Mouse (Mus musculus): Measurements from ENCODE around the gene Prrt1.
A peak's percentile ranks its signal among the peaks of the same experiment; 100 is the strongest.

Prrt1 gene

DNA sequence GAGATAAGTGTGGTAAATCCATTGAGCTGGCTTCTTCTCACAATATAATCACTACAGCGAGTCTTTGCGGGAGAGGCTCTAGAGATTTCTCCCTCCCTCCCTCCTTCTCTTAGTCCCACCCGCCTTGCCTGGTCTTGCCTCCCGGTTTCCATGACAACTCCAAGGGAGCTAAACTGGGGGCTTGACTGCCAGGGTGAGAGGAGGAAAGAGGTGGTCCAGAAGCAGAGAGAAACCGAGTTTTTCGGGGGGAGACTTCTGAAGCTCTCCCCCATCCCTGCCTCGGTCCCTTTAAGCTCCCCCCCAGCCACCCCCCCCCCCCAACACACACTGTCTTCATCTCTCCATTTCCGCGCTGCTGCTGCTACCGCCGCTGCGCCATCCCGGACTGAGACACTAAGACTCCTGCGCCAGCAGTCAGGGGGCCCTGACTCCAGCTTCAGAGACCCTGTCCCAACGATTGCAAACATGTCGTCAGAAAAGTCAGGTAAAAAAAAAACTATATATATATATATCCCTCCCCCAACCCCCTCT lies at the start of gene Prrt1:
Prrt1 (plus strand) TSS at position 313 of the 531 bp plus-strand sequence.
- DNase-seq (ENCODE audit: low read depth, low spot score), result no peak

- DNase-seq (ENCODE audit: low read depth, low spot score), result no peak
These were observed 46.8 kb upstream of the Prrt1 start for GRCm38 (mm10) chr17:34582528-34582927.

GRCm38 (mm10) chr17:34583397-34583796 lies 45.9 kb upstream of the Prrt1 start:
- no peak for DNase-seq (ENCODE audit: low read depth, low spot score)

DNA sequence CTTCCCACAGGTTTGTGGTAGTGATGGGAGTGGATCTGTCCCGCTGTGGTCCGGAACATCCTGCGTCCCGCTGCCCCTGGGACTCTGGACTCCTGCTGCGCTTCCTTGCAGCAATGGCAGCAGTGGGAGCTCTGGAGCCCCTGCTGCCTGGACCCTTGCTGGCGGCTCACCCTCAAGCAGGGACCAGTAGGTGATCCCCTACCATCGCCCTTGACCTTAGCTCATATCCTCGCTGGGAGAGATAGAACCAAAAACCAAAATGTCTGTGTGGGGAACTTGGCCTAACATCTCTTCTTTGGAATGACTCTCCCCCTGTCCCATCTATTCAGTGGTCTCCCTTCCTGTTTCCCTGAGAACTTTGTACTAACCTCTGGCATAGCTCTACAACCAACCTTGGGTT lies 45.5 kb upstream of the Prrt1 start:
- no peak for DNase-seq (ENCODE audit: low read depth, low spot score)

GRCm38 (mm10) chr17:34585121-34585520 lies 44.2 kb upstream of the Prrt1 start:
- no peak for DNase-seq (ENCODE audit: low read depth, low spot score)

- no peak for DNase-seq (ENCODE audit: low read depth, low spot score)
These were observed 43.2 kb upstream of the Prrt1 start for GRCm38 (mm10) chr17:34585877-34586771.

DNA sequence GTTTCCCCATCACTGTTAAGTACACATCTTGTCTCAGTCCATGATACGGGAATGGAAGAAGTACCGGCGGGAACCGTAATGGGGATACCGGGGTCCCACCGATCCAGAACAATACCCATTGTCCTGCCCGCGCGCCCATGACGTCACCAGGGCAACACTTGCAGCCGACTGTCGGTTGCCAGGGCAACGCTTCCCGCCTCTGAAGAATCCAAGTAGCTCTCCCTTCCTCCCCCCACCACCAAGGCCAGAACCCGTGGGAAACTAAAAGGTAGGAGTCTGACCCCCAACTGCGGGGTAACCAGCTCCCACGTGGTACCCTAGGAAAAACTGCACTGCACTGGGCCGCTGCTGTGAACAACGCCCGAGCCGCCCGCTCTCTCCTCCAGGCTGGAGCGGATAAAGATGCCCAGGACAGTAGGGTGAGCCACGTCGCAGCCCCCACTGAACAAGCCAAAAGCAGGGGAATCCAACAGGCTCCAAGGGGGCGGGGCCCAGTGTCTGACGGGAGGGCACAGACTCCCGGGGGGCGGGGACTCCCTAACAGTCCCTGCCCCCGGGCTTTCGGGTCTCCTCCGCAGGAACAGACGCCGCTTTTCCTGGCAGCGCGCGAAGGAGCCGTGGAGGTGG lies 42.4 kb upstream of the Prrt1 start:
- no peak for DNase-seq (ENCODE audit: low read depth, low spot score)

DNA sequence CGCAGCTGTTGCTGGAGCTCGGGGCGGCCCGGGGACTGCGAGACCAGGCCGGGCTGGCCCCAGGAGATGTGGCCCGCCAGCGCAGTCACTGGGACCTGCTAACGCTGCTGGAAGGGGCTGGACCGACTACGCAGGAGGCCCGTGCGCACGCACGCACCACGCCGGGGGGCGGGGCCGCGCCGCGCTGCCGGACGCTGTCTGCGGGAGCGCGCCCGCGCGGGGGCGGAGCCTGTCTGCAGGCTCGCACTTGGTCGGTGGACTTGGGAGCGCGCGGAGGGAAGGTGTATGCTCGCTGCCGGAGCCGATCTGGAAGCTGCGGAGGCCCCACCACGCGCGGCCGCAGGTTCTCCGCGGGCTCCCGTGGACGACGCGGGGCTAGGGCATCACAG lies 41.9 kb upstream of the Prrt1 start:
- peak; percentile 90 for DNase-seq (ENCODE audit: low read depth, low spot score)

DNA sequence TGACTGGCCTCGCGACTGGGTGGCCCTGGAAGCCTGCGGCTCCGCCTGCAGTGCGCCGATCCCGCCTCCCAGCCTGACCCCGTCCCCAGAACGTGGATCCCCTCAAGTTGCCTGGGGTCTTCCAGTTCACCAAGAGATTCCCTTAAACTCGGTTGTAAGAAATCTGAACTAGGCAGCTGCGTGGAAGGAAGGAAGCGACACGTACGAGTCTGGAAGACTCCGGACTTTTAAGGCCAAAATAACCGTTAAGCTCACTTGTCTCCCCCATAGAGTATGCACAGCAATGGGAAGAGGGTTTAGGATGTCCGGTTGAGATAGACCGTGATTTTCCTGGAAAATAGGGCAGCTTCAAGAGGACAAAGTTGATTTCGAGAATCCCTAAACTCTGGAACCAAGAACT lies 41.5 kb upstream of the Prrt1 start:
- DNase-seq (ENCODE audit: low read depth, low spot score), result no peak

DNA sequence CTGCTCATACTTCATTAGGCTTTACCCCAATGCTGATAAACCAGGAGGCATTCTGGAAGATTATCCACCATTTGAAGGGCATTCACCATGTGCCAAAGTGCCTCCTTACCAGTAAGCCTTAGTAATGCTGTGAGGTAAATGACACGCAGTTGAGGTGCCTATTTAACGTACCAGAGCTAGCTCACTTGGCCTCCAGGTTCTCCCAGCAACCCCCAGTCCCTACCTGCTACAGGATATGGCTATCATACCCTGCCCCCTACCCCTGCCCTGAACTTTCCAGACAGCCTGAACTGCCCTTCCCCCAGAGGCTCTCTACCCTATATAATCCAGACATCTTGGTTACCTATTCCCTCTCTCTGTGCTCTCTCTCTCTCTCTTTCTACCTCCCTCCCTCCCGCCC lies 40.6 kb upstream of the Prrt1 start:
- no peak for DNase-seq (ENCODE audit: low read depth, low spot score)

GRCm38 (mm10) chr17:34589206-34589605 lies 40.1 kb upstream of the Prrt1 start:
- no peak for DNase-seq (ENCODE audit: low read depth, low spot score)

GRCm38 (mm10) chr17:34589681-34590101 lies 39.6 kb upstream of the Prrt1 start, which contains the start of gene Gpsm3:
Gpsm3 (plus strand) TSS chr17:34589806.
- DNase-seq (ENCODE audit: low read depth, low spot score), result no peak

- DNase-seq (ENCODE audit: low read depth, low spot score), result no peak
These were observed 39.0 kb upstream of the Prrt1 start for GRCm38 (mm10) chr17:34590154-34590987.

- DNase-seq (ENCODE audit: low read depth, low spot score), result no peak
These were observed 38.0 kb upstream of the Prrt1 start, which contains the start of gene Pbx2 for GRCm38 (mm10) chr17:34591029-34591993. Pbx2 (plus strand) TSS chr17:34591266.

DNA sequence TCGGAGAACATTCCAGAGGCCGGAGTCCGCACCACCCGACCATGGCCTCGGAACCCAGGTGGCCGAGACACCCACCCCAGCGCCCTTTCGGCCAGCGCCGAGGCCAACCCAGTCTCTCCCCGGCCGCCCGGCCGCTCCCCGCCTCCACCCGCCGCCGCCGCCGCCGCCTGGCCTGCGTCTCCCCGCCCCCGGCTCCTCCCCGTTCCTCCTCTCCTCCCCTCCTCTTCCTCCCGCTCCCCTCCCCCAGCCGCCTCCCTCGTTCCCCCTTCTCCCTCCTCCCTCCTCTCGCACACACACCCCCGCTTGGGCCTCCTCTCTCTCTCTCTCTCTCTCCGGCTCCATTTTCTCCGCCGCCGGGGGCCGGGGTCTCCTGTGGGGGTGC lies 37.3 kb upstream of the Prrt1 start:
- peak; percentile 66 for DNase-seq (ENCODE audit: low read depth, low spot score)

- DNase-seq (ENCODE audit: low read depth, low spot score), result no peak
These were observed 36.5 kb upstream of the Prrt1 start for GRCm38 (mm10) chr17:34592581-34593549.

DNA sequence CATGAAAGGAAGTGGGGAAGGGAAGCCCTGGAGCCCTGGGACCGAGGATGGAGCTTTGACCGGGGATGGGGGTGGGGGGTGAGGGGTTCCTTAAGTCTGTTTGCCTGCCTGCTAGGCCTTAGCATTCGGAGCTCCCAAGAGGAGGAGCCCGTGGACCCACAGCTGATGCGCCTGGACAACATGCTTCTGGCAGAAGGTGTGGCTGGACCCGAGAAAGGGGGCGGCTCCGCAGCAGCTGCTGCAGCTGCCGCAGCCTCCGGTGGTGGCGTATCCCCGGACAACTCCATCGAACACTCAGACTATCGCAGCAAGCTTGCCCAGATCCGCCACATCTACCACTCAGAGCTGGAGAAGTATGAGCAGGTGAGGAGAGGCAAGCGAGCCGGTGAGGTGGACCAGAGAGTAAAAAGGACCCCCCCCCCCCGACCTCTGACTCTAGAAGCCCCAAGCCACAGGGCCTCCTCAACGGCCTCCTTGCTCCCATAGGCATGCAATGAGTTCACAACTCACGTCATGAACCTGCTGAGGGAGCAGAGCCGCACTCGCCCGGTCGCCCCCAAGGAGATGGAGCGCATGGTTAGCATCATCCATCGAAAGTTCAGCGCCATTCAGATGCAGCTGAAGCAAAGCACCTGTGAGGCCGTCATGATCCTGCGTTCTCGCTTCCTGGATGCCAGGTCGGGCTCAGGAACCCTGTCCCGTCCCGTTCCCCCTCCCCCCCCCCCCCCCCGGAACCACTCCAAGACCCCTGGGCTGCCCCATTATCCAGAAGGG lies 35.4 kb upstream of the Prrt1 start:
- DNase-seq (ENCODE audit: low read depth, low spot score), result no peak

GRCm38 (mm10) chr17:34596098-34596497 lies 33.2 kb upstream of the Prrt1 start:
- DNase-seq (ENCODE audit: low read depth, low spot score), result no peak
